Mouse (Mus musculus): Measurements from ENCODE around the gene Wdr73. TPM values are rescaled to one million over a fixed set of nuclear protein-coding genes. Genes with fewer than 3 reads are reported as not detected.
"Not testable (repeated sequence)": the region's sequence is repeated elsewhere in the genome, so short reads cannot be mapped to it uniquely, and the experiment has no call there.

Wdr73 gene
- total RNA-seq (2022): 10 to 100 TPM; 18.4 to 26.8 (median 24.0) TPM

DNA sequence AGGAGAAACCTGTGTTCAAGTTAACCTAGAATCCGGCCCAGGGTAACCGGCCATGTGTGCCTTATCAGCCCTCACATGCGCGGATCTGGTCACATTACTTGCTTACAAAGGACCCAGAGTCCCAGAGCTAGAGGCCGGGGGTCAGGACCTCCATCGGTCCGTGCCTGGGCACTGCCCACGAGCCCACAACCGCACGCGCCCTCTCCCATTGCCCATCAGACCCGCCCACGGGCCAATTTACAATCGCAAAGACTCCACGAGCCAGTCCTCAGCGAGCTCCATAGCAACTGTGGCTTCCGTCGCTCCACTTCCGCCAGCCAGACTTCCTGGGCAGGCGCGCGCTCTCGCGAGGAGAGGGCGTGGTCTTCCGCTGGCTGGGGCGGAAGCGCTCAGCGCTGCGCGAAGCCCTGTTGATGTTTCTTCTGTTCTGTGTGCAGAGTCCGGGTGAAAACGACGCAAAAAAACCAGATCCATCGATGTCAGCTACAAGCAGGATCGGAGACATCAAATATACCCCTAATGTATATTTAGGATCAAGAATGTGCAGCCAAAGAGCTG, at the start of gene Wdr73:
Wdr73 (minus strand) TSS at position 326 of the 558 bp plus-strand sequence.
- peak; percentile 89 for DNase-seq

DNA sequence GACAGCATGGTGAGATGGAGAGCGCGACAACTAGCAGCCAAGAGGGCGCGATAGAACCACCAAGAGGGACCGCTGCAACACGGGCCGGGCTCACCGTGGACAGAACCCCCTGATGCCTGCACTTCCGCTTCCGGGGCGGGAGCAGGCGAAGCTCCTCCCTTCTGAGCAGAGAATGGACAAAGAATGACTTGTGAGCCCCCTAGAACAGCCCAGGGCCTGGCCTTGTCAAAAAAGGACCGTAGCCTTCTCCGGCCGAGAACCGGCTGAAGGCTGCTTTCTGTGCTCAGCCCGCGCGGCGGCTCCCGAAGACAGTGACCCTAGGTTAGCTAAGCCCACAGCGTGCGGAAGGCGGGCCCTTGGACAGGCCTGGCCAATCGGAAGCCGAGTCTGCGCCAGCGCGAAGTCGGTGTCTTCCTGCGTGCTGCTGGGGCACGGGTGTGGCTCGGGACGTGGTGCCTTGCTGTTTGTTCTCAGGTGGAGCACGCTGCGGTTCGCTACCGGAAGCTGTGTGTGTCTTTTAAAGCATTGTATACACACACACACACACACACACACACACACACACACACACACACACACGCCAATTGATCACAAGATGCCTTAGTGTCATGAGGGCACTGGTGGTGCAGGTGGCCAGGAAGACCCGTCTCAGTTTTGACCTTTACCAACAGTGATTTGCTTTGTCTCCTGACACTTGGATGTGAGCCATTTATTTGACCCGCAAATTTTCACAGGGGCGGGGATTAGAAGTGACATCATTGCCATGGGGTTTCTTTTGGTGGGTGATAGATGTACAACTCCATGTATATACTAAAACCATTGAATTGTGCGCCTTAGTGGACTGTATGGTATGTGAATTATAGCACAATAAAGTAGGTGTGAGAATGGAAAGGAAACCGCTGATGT, 46.6 kb upstream of the Wdr73 start, which contains the start of gene Sec11a:
Sec11a (minus strand) TSS at position 336 of the 906 bp plus-strand sequence.
- DNase-seq: peak; percentile 91

GRCm38 (mm10) chr7:80939808-80940207, 38.7 kb upstream of the Wdr73 start:
- no peak for DNase-seq

DNA sequence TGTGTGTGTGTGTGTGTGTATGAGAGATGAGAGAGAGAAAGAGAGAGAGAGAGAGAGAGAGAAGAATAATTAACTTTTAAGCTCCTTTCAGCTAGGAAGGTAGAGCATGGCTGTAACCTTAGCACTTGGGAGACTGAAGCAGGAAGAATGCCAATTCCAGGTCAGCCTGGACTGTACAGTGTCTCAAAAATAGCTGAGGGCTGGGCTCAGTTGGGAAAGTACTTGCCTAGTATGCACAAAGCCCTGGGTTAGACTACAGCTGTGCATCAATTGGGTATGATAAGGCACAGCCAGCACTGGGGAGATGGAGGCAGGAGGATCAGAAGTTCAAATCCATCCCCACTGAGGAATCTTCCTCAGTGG, 36.2 kb upstream of the Wdr73 start:
- not testable (repeated sequence) for DNase-seq

DNA sequence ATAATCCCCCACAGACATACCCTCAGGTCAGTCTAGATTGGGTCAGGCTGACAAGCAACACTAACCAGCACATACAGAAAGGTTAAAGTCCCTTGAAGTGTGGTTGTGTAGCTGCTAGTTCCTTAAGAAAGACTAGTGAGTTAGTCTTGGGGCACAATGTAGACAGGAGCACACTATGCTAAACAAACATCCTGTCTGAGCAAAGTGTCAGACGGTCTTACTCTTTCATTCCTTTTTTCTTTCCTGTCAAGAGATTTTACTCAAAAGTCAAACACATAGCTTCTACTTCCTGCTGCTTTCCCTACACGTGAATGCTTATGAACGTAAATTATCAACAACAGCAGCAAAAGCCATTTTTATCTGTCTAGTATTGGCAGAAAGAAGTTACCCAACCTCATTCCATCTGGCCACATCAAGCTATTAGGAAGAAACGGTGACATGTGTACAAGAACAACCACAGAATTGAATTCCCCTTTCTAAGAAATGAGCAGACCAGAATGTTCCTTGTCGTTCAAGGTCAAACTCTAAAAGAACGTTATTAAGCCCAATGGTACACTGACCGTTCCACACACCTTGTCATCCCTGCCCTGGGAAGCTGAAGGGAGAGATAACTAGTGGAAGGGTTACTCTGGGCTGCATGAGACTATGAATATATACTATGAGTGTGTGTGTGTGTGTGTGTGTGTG, 35.7 kb upstream of the Wdr73 start:
- DNase-seq: not testable (repeated sequence)

DNA sequence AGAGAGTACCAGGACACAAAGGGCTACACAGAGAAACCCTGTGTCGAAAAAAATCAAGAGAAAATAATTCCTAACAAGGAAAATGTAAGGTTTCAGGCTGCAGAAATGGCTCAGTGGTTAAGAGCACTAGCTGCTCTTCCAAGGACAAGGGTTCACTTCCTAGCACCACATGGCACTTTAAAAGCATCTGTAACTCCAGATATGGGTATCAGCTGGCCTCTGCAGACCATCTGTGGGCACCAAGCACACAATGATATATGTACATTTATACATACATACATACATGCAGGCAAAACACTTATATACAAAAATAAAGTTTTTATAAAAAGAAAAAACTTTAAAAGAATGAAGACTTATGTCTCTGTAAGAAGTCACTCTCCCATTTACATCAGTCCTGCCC, 34.8 kb upstream of the Wdr73 start:
- DNase-seq: no peak

DNA sequence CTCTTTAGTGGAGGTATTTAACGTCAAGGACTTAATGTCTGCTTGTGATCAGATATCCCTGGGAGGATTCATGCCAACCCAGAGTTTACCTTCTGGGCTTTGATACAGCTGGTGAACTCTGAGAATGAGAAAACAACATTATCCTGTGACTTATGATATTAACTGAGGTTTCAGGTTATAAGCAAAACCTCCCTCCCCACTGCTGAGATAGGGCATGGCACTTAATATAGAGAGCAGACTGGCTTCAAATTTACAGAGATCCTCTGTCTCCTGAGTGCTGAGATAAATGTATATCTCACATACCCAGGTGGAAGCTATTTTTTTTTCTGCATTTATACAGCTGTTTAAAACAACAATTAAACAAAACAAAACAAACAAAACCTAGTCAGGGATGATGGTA, 31.7 kb upstream of the Wdr73 start:
- DNase-seq: no peak

DNA sequence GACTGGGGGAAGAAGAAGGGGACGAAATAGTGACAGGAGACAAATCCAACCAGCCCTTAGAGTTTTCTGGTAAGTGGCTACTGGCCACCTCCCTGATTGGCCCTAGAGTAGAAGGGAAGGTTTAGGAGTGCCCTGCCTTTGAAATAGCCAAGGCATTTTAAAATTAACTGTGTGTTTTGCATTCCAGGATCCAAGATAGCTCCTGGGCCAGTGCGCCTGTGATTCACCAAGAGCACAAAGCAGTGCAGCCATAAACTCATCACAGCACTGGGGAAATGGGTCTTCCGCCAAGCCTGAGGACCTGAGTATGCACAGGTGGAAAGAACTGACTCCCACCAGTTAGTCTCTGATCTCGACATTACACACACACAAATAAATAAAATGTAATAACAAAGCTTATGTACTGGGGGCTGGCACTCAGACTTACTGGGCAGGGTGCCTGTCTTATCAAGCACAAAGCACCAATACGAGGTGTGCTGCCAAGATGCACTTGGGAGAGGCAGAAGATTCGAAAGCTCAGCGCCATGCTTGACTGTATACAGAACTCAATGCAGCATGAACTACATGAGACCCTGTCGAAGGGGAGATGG, 30.6 kb upstream of the Wdr73 start:
- DNase-seq: no peak

GRCm38 (mm10) chr7:80923165-80923564, 22.1 kb upstream of the Wdr73 start:
- DNase-seq: no peak

DNA sequence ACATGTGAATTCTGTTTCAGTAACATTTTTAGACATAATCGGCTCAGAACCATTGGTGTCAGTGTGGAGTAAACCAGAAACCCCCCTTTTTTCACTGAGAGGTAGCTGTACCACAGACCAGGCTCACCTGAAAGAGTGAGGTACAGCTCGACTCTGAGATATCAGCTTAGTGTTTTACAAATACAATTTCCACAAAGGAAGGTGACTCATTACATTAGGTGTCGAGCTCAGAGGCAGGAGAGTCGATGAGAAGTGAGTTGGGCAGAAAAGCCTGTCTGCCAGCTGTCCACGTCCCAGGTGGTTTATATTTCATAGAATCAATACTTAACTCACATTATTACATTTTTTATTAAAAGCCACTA, 18.6 kb upstream of the Wdr73 start:
- no peak for DNase-seq

DNA sequence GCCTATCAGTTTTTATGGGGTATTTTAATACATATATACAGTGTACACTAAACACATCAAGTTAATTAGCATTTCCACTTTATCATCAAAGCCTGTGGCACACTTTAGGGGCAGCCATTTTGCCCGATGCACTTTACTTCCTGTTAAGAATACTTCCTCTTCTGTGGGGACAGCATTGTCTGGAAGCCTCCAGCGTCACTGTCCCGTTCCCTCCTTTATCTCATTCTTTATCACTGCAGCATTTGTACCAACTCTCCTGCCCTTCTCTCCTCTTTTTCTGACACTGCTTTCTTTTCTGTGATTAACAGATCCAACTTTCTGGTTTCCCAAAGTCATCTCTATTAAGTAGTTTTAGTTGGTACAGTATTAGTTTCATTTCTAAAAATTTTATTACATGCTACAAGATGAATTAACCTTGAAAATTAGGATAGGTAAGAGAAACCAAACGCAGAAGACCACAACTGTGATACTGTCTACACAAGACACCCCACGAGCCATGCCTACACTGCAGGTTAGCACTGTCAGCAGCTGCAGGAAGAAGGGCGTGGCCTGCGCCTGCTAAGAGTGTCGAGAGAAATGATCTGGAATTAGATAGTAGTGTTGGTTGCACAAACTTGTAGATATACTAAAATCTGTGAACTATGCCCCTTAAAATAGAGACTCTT, 18.0 kb upstream of the Wdr73 start:
- DNase-seq: no peak

GRCm38 (mm10) chr7:80917916-80918465, 16.9 kb upstream of the Wdr73 start:
- no peak for DNase-seq

DNA sequence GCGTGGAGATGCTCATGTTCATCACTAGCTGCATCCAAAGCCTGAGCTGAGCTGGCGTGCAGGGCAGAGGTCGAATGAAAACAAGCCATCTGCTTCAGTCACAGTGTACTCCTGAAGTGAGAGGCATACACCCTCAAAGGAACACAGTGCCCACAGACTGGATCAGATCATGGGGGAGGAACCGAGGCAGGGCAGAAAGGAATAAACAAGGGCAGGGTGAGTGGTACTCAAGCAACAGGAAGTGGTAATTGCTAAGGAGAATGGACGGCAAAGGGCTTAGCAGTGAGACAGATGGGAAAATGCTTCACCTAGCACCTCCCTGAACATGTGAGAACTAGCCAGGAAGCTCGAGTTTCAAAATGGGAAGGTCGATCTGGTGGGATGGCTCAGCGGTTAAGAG, 11.4 kb upstream of the Wdr73 start:
- DNase-seq: no peak

GRCm38 (mm10) chr7:80911053-80911452, 10.0 kb upstream of the Wdr73 start:
- DNase-seq: no peak

- peak; percentile 58 for DNase-seq
These were observed 3.9 kb upstream of the Wdr73 start, which contains the start of gene Nmb for GRCm38 (mm10) chr7:80904921-80905515. Gene Nmb, minus strand, starts transcription at chr7:80905076.

DNA sequence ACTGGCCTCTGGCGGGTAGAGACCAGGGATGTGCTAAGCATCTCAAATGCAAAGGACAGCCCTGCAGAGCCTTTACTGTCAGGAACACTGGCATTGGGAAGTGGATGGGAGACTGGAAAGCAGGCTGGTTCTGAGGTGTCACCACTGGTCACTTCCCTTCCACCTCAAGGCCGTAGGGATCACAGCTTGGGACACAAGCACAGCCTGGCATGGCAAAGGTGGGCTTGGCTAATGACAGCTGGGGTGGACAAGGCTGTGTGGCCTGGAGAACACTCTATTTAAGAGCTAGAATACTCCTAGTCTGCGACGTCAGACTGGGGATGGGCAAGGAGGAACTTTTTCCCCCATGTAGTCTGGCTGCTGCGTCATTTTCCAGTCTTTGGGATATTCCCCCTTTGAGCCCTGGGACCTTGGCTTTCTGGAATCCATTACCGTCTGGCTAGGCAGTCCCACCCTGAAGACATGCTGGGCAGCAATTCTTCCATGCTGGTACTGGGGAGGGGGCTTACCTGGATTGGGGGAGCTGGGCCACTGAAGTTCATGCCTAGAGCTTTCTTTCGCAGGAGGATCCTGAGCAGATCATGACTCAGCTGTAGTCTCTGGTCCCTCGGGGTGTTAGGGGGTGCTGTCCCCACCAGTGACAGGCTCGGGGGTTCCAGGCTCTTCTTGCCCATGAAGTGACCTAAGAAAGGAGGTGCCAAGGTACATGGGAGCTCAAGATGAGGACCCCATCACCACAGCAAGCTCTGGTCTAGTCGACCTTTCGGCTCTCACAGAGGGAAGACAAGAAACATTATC, 2.8 kb upstream of the Wdr73 start:
- no peak for DNase-seq

- DNase-seq: no peak
These were observed 639 bp upstream of the Wdr73 start for GRCm38 (mm10) chr7:80901541-80902274.

DNA sequence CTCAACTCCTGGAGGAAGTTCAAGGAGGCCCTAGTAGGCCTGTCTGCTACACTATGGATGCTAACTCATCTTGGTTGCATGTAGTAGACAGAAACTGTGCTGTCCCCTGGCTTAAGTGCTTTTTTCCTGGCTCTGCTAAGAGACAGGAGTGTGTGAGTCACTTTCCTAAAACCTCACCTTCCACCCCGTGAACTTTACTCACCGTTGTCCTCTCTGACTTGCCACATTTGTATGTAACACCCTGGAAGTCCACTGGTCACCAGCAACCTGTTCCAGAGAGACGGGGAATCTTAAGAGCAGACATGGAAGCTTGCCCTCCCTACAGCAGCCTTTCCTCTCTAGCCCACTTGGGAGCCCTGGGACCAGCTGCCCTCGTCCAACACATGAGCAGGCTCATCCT, 3.3 kb downstream of the Wdr73 start:
- no peak for DNase-seq

DNA sequence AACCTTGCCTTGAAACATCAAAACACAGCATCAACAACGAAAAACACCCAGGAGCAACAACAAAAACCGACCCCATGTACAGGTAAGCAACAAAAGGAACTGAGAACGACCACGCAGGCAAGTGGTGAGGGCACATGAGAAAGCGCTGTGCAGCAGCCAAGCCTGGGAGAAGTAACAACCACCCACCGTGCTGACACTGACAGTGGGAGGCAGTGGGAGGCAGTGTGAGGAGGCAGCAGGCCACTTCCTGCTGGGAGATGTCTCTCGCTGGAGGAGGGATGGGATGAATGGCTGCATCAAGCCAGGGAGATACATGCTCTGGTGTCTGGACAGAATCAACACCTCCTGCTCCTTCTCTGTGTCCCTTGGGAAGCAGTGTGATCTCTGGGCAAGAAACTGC, 3.9 kb downstream of the Wdr73 start:
- DNase-seq: no peak

All from adrenal gland, adult 8-10 months (tissue).